Mouse (Mus musculus) thymus, adult 2 months (tissue): ENCODE data around the gene Ptrh2.

ENCODE experiments used
- CTCF ChIP-seq: fragments of 200-500 bp; IDR thresholded peaks from 2 replicates; pipeline ENCODE4 v1.5.1; 2012; ENCODE audit warnings: mild to moderate bottlenecking, control low read depth, low read length, moderate library complexity, borderline replicate concordance; ENCODE audit not compliant: control insufficient read depth, poor library complexity, insufficient read depth; ENCODE audit errors: extremely low read depth
- POLR2A ChIP-seq: fragments of 200-500 bp; IDR thresholded peaks from 2 replicates; pipeline ENCODE4 v1.6.1; 2012; ENCODE audit warnings: mild to moderate bottlenecking, low read length, control low read depth, moderate library complexity; ENCODE audit not compliant: control insufficient read depth, poor library complexity, insufficient read depth; ENCODE audit errors: extremely low read depth

DNA sequence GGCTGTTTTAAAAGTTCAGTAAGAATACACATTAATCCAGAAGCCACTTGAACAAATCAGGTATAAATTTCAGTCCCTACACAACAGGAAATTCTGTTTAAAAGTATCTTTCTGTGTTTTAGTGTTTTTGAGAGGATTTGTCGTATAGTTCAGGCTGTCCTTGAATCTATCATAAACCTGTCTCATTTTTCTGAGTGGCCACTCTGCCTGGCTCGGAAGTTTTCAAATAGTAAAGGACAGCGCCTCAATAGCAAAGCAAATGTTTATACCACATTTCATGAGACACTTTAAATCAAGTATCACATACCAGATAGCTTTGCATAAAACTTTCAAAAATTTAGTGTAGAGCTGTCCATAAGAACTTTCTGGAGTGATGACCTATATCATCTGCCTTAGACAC is 34.6 kb downstream of the Ptrh2 start:
- TF ChIP-seq POLR2A (no peak), CTCF (no peak)
